Mouse (Mus musculus) limb, embryonic 13.5 days (tissue): ENCODE data around the gene Fcgr1. TPM values are rescaled to one million over a fixed set of nuclear protein-coding genes. Genes with fewer than 3 reads are reported as not detected.

ENCODE experiments used
- ATAC-seq: fragments of 200-750 bp; cut with Nextera tagmentation; 2 replicates; pipeline ENCODE4 v1.8.0; 2017; ENCODE audit warnings: low read depth, moderate number of reproducible peaks, moderate TSS enrichment; ENCODE audit not compliant: low FRiP score
- H3K27ac ChIP-seq: fragments of 300-500 bp; sonication (generic); 2 replicates; pipeline ENCODE4 v1.5.1; 2015; ENCODE audit warnings: inconsistent platforms, mild to moderate bottlenecking, moderate library complexity
- H3K27me3 ChIP-seq: fragments of 300-500 bp; sonication (generic); 2 replicates; pipeline ENCODE4 v1.6.1; 2015; ENCODE audit warnings: mild to moderate bottlenecking, inconsistent platforms
- H3K36me3 ChIP-seq: fragments of 300-500 bp; sonication (generic); 2 replicates; pipeline ENCODE4 v1.6.1; 2015; ENCODE audit warnings: inconsistent platforms, mild to moderate bottlenecking, moderate library complexity
- H3K4me1 ChIP-seq: fragments of 300-500 bp; sonication (generic); 2 replicates; pipeline ENCODE4 v1.6.1; 2015; ENCODE audit warnings: inconsistent platforms
- H3K4me2 ChIP-seq: fragments of 300-500 bp; sonication (generic); replicated peaks from 2 replicates; pipeline ENCODE4 v1.6.1; 2015; ENCODE audit warnings: inconsistent platforms, mild to moderate bottlenecking, moderate library complexity
- H3K4me3 ChIP-seq: fragments of 300-500 bp; sonication (generic); 2 replicates; pipeline ENCODE4 v1.5.1; 2015; ENCODE audit warnings: moderate library complexity, mild to moderate bottlenecking, inconsistent platforms
- H3K9ac ChIP-seq: fragments of 300-500 bp; sonication (generic); 2 replicates; pipeline ENCODE4 v1.6.1; 2015; ENCODE audit warnings: mild to moderate bottlenecking, inconsistent platforms
- H3K9me3 ChIP-seq: fragments of 300-500 bp; sonication (generic); 2 replicates; pipeline ENCODE4 v1.6.1; 2016; ENCODE audit warnings: inconsistent platforms
- WGBS: fragments of 180-500 bp; shearing (Covaris S2); methylation state at CpG from one replicate; pipeline ENCODE4 v1.1.7; 2015; 5-methylcytosine and 5-hydroxymethylcytosine counted together
- polyA plus RNA-seq: library from polyadenylated mRNA; unstranded; fragments of >200 nt; fragmentation: Nextera tagmentation; extraction: Ambion mirVana; gene quantifications from 2 replicates; pipeline ENCODE4 v1.2.1, GENCODE M21; 2015

Gene Fcgr1
- polyA plus RNA-seq, 1 experiment from 2014 or later = 1.7 TPM

GRCm38 (mm10) chr3:96268051-96268775, 25.6 kb downstream of the Fcgr1 start, which contains the start of gene Hist2h3b:
TSS of gene Hist2h3b (plus strand) at chr3:96268654.
- Histone ChIP-seq H3K4me1 (peaks cover 17% of the 10 kb centered on the region), H3K36me3 (no peaks in the 10 kb centered on the region), H3K9me3 (no peaks in the 10 kb centered on the region), H3K4me3 (peak within 1 kb of the TSS; percentile 59), H3K27ac (peak within 1 kb of the TSS; percentile 97), H3K27me3 (no peaks in the 10 kb centered on the region), H3K4me2 (peak within 1 kb of the TSS; percentile 84), H3K9ac (peak within 1 kb of the TSS; percentile 78)
- 23% methylated on average over 30 of the region's 30 CpGs for WGBS
- ATAC-seq = peak; percentile 81

GRCm38 (mm10) chr3:96267541-96267940, 26.2 kb downstream of the Fcgr1 start:
- 81% methylated on average over 4 of the region's 4 CpGs for WGBS
- no peak overlapping the region for H3K9ac ChIP-seq
- H3K27me3 ChIP-seq = no peaks in the 10 kb centered on the region

GRCm38 (mm10) chr3:96266132-96266710, 27.5 kb downstream of the Fcgr1 start:
- no peak overlapping the region for H3K27ac ChIP-seq
- peaks cover 26% of the 10 kb centered on the region for H3K4me1 ChIP-seq
- 91% methylated on average over 8 of the region's 8 CpGs for WGBS

More at GRCm38 (mm10) chr3:96267541-96267940, 26.2 kb downstream of the Fcgr1 start:
- Histone ChIP-seq H3K27ac (peak overlapping the region; percentile 93), H3K4me2 (peak overlapping the region; percentile 84), H3K9me3 (no peaks in the 10 kb centered on the region), H3K36me3 (no peaks in the 10 kb centered on the region), H3K4me3 (no peak overlapping the region), H3K4me1 (peaks cover 17% of the 10 kb centered on the region)
- ATAC-seq = no peak

GRCm38 (mm10) chr3:96264404-96264949, 29.3 kb downstream of the Fcgr1 start:
- WGBS = 77% methylated on average over 7 of the region's 7 CpGs
- no peaks in the 10 kb centered on the region for H3K9me3 ChIP-seq
- peak overlapping the region; percentile 77 for H3K4me2 ChIP-seq
- ATAC-seq = no peak
- peak overlapping the region; percentile 62 for H3K4me3 ChIP-seq
- H3K9ac ChIP-seq = peak overlapping the region; percentile 73
- H3K36me3 ChIP-seq = no peaks in the 10 kb centered on the region
- peak overlapping the region; percentile 98 for H3K27ac ChIP-seq
- peaks cover 26% of the 10 kb centered on the region for H3K4me1 ChIP-seq
- no peaks in the 10 kb centered on the region for H3K27me3 ChIP-seq

More at GRCm38 (mm10) chr3:96266132-96266710, 27.5 kb downstream of the Fcgr1 start:
- ATAC-seq = no peak
- no peaks in the 10 kb centered on the region for H3K9me3 ChIP-seq
- no peak overlapping the region for H3K9ac ChIP-seq
- H3K4me2 ChIP-seq = no peak overlapping the region
- no peak overlapping the region for H3K4me3 ChIP-seq
- H3K36me3 ChIP-seq = no peaks in the 10 kb centered on the region
- H3K27me3 ChIP-seq = no peaks in the 10 kb centered on the region

- Histone ChIP-seq H3K9me3 (no peaks in the 10 kb centered on the region), H3K27ac (peak overlapping the region; percentile 98), H3K9ac (peak overlapping the region; percentile 73), H3K4me3 (peak overlapping the region; percentile 62), H3K4me2 (peak overlapping the region; percentile 77), H3K36me3 (no peaks in the 10 kb centered on the region), H3K27me3 (no peaks in the 10 kb centered on the region), H3K4me1 (peaks cover 26% of the 10 kb centered on the region)
- WGBS = 9% methylated on average over 27 of the region's 27 CpGs
- ATAC-seq = 0 out of 2 replicates have a peak, but pooled peaks have one; percentile 2
Measured at GRCm38 (mm10) chr3:96263558-96264403, 30.0 kb downstream of the Fcgr1 start.

GRCm38 (mm10) chr3:96262979-96263550, 30.7 kb downstream of the Fcgr1 start, which contains the start of gene Hist2h4:
TSS of gene Hist2h4 (minus strand) at chr3:96263311.
- under 1% methylated on average over 40 of the region's 40 CpGs for WGBS
- Histone ChIP-seq H3K36me3 (no peaks in the 10 kb centered on the region), H3K9ac (peak within 1 kb of the TSS; percentile 80), H3K9me3 (no peaks in the 10 kb centered on the region), H3K4me1 (peaks cover 26% of the 10 kb centered on the region), H3K4me3 (peak within 1 kb of the TSS; percentile 62), H3K27ac (peak within 1 kb of the TSS; percentile 98), H3K4me2 (peak within 1 kb of the TSS; percentile 77), H3K27me3 (no peaks in the 10 kb centered on the region)
- peak; percentile 88 for ATAC-seq

GRCm38 (mm10) chr3:96262216-96262875, 31.4 kb downstream of the Fcgr1 start:
- Histone ChIP-seq H3K9ac (peak overlapping the region; percentile 80), H3K9me3 (no peaks in the 10 kb centered on the region), H3K27me3 (no peaks in the 10 kb centered on the region), H3K27ac (peak overlapping the region; percentile 98), H3K36me3 (no peaks in the 10 kb centered on the region), H3K4me2 (peak overlapping the region; percentile 77), H3K4me3 (peak overlapping the region; percentile 62), H3K4me1 (peaks cover 24% of the 10 kb centered on the region)
- peak; percentile 70 for ATAC-seq
- WGBS = under 1% methylated on average over 19 of the region's 19 CpGs

GRCm38 (mm10) chr3:96261623-96262022, 32.1 kb downstream of the Fcgr1 start:
- Histone ChIP-seq H3K27ac (peak overlapping the region; percentile 98), H3K4me3 (peak overlapping the region; percentile 62), H3K9me3 (no peaks in the 10 kb centered on the region), H3K27me3 (no peaks in the 10 kb centered on the region), H3K4me2 (peak overlapping the region; percentile 77), H3K4me1 (peaks cover 24% of the 10 kb centered on the region), H3K36me3 (no peaks in the 10 kb centered on the region), H3K9ac (peak overlapping the region; percentile 80)
- ATAC-seq = no peak
- 59% methylated on average over 3 of the region's 3 CpGs for WGBS

- WGBS = 88% methylated on average over 5 of the region's 5 CpGs
- no peak overlapping the region for H3K4me3 ChIP-seq
Measured at GRCm38 (mm10) chr3:96260220-96260619, 33.5 kb downstream of the Fcgr1 start.

GRCm38 (mm10) chr3:96257190-96257589, 36.6 kb downstream of the Fcgr1 start:
- H3K9me3 ChIP-seq = no peaks in the 10 kb centered on the region
- no peak for ATAC-seq
- WGBS = 44% methylated on average over 3 of the region's 3 CpGs
- H3K4me1 ChIP-seq = peaks cover 15% of the 10 kb centered on the region
- no peaks in the 10 kb centered on the region for H3K36me3 ChIP-seq
- H3K27me3 ChIP-seq = peaks cover 5% of the 10 kb centered on the region; the same call in 1 of the 2 replicates
- no peak overlapping the region for H3K9ac ChIP-seq
- 0 out of 2 replicates have a peak overlapping the region, but pooled peaks have one; percentile 22 for H3K27ac ChIP-seq
- no peak overlapping the region for H3K4me2 ChIP-seq
- H3K4me3 ChIP-seq = no peak overlapping the region

More at GRCm38 (mm10) chr3:96260220-96260619, 33.5 kb downstream of the Fcgr1 start:
- H3K36me3 ChIP-seq = no peaks in the 10 kb centered on the region
- H3K4me1 ChIP-seq = peaks cover 30% of the 10 kb centered on the region
- no peak overlapping the region for H3K4me2 ChIP-seq
- H3K27me3 ChIP-seq = no peaks in the 10 kb centered on the region
- H3K27ac ChIP-seq = no peak overlapping the region
- no peak overlapping the region for H3K9ac ChIP-seq
- no peaks in the 10 kb centered on the region for H3K9me3 ChIP-seq
- no peak for ATAC-seq
